Comparison of ENCODE assay signal across 8 mouse cellular contexts in the genomic region with DNA sequence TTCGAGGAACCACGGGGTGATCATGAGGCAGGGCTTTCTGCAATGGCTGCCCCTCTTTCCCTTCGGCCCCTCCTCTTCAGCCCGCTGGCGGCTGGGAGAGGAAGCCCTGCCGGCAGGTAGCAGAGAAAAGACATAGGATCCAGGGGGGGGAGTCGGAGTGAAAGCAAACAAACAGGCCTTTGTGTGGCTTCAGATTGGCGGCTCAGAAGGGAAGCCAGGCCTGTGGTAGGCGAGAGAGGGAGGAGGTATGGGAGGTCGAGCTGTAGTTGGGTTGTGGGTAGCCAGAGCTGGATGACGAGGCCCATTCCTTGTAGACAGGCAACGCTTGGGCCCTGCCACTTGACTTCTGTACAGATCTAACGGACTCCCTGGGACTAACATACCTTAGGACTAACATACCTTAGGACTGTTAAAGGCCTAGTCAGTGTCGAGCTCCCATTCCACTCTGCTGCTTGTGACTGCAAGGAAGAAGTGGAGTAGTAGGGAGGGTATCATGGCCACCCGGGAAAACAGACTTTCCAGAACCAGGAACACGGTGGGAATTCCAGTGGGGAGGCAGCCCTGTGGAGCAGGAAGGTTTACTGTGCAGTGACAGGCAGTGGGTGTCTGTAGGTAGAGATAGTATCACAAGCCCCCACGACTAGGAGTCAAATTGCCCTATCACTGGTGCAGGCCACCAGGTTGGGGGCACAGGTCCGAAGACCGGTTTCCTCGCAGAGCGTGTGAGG. TPM values are rescaled to one million over a fixed set of nuclear protein-coding genes. Genes with fewer than 3 reads are reported as not detected.
A peak's percentile ranks its signal among the peaks of the same experiment; 100 is the strongest.
DNase-seq lines count a peak whose midpoint lies in the region; ATAC-seq and TF ChIP-seq lines count a peak whose summit lies in the region.

No protein-coding gene starts in this region.

- WGBS in intestine, embryonic 16.5 days, result 3% methylated on average over 21 of the region's 21 CpGs
- WGBS in liver, embryonic 16.5 days (ENCODE audit: insufficient replicate concordance), result 2% methylated on average over 21 of the region's 21 CpGs

- intact Hi-C loops in gastrocnemius, postnatal 36 days (cut with DNase I), result no loop called here

- H3K9ac ChIP-seq in intestine, embryonic 16.5 days (ENCODE audit: low read depth, low read length), result peak overlapping the region; percentile 77
- peak overlapping the region; percentile 76 for H3K9ac ChIP-seq in liver, embryonic 16.5 days (ENCODE audit: low read depth, low read length)

- ATAC-seq in granulocyte monocyte progenitor cell, adult 5-6 weeks (replicated peaks; ENCODE audit: poor library complexity, severe bottlenecking), result peak; percentile 41
- peak; percentile 14 for ATAC-seq in intestine, embryonic 16.5 days
- peak; percentile 6; the same call in 1 of the 2 replicates for ATAC-seq in liver, embryonic 16.5 days (ENCODE audit: low read depth)

- no peaks in the 10 kb centered on the region for H3K9me3 ChIP-seq in intestine, embryonic 16.5 days (ENCODE audit: control insufficient read depth, low read length)
- no peaks in the 10 kb centered on the region for H3K9me3 ChIP-seq in liver, embryonic 16.5 days (replicated peaks; ENCODE audit: control insufficient read depth, low read length)

- TF ChIP-seq CTCF in testis, adult 2 months (IDR thresholded peaks at IDR 0.05; ENCODE audit: control insufficient read depth, insufficient read depth, insufficient replicate concordance, low read depth, low read length), result no peak

- H3K27me3 ChIP-seq in intestine, embryonic 16.5 days (replicated peaks; ENCODE audit: control insufficient read depth, insufficient read depth, low read length), result no peaks in the 10 kb centered on the region
- H3K27me3 ChIP-seq in liver, embryonic 16.5 days (ENCODE audit: control insufficient read depth, insufficient read depth, low read depth, low read length), result no peaks in the 10 kb centered on the region
- no peaks in the 10 kb centered on the region for H3K27me3 ChIP-seq in testis, adult 2 months (ENCODE audit: control insufficient read depth, insufficient read depth, low read length)

- H3K27ac ChIP-seq in intestine, embryonic 16.5 days (ENCODE audit: low read length), result peak overlapping the region; percentile 93
- H3K27ac ChIP-seq in liver, embryonic 16.5 days (ENCODE audit: low read length), result peak overlapping the region; percentile 89
- H3K27ac ChIP-seq in testis, adult 2 months (ENCODE audit: control insufficient read depth, insufficient read depth, low read depth, low read length), result peak overlapping the region; percentile 77

- TF ChIP-seq POLR2A in testis, adult 2 months (IDR thresholded peaks at IDR 0.05; ENCODE audit: control insufficient read depth, low read depth, low read length), result no peak; the same call in 1 of the 2 replicates

- H3K4me1 ChIP-seq in intestine, embryonic 16.5 days (ENCODE audit: control insufficient read depth, insufficient read depth, low read length), result peaks cover 58% of the 10 kb centered on the region
- H3K4me1 ChIP-seq in liver, embryonic 16.5 days (ENCODE audit: control insufficient read depth, low read depth, low read length), result peaks cover 58% of the 10 kb centered on the region
- peaks cover 18% of the 10 kb centered on the region for H3K4me1 ChIP-seq in testis, adult 2 months (ENCODE audit: control insufficient read depth, insufficient read depth, low read length)

- peak overlapping the region; percentile 57 for H3K4me3 ChIP-seq in intestine, embryonic 16.5 days (ENCODE audit: low read length)
- H3K4me3 ChIP-seq in liver, embryonic 16.5 days (ENCODE audit: low read depth, low read length), result peak overlapping the region; percentile 71
- peak overlapping the region; percentile 87 for H3K4me3 ChIP-seq in testis, adult 2 months (ENCODE audit: control insufficient read depth, low read depth, low read length)

- peak overlapping the region; percentile 80 for H3K4me2 ChIP-seq in intestine, embryonic 16.5 days (ENCODE audit: low read depth, low read length)
- peak overlapping the region; percentile 94 for H3K4me2 ChIP-seq in liver, embryonic 16.5 days (ENCODE audit: low read depth, low read length)

- DNase-seq in gastrocnemius, postnatal 25 days, result peak; percentile 27
- DNase-seq in gastrocnemius, postnatal 36 days, result no peak
- DNase-seq in cerebellum, adult 9-11 months, result peak; percentile 49
- DNase-seq in neural tube, embryonic 10.5 days (ENCODE audit: extremely low spot score, low spot score), result peak; percentile 64

- H3K36me3 ChIP-seq in intestine, embryonic 16.5 days (ENCODE audit: control insufficient read depth, insufficient read depth, low read length), result no peaks in the 10 kb centered on the region
- no peaks in the 10 kb centered on the region for H3K36me3 ChIP-seq in liver, embryonic 16.5 days (ENCODE audit: control insufficient read depth, insufficient read depth)
- H3K36me3 ChIP-seq in testis, adult 2 months (ENCODE audit: control insufficient read depth, insufficient read depth, low read length), result no peaks in the 10 kb centered on the region; the same call in 1 of the 2 replicates

RNA-seq across cellular contexts. Expression of gene Rai1, which starts 9.6 kb away (rescaled TPM):
- 10 to 100 TPM; 17.3 to 21.6 TPM for total RNA-seq in gastrocnemius, postnatal 25 days (2021)
- 10 to 100 TPM; 18.1 to 20.8 TPM for total RNA-seq in gastrocnemius, postnatal 36 days (2021)
- 37.5 and 52.4 TPM in 2 replicates for total RNA-seq in granulocyte monocyte progenitor cell, adult 5-6 weeks (2014; fragmentation: Nextera tagmentation)
- total RNA-seq in granulocyte monocyte progenitor cell, adult 5-6 weeks (2017), result 11.0 and 13.3 TPM in 2 replicates
- polyA plus RNA-seq in intestine, embryonic 16.5 days (2015; fragmentation: Nextera tagmentation; extraction: Ambion mirVana), result 12.4 and 12.5 TPM in 2 replicates
- polyA plus RNA-seq in liver, embryonic 16.5 days (2015; fragmentation: Nextera tagmentation; extraction: Ambion mirVana), result 2.8 and 3.7 TPM in 2 replicates
- 5.2 and 6.0 TPM in 2 replicates for polyA plus RNA-seq in testis, adult 2 months (2012; rRNA removed)

Comparison
In these comparisons a context has a peak if more than half of its experiments do, and no peak if none do; other contexts are left out.
1. DNase-seq: peak in gastrocnemius, postnatal 25 days (single experiment), cerebellum, adult 9-11 months (single experiment) and neural tube, embryonic 10.5 days (single experiment); none in gastrocnemius, postnatal 36 days (0 of 2).
2. Peak in every context shown above with its lines, with median percentiles within 50 percentile points of each other: ATAC-seq, H3K27ac ChIP-seq and H3K4me3 ChIP-seq.